29 mouse cellular contexts compared by ENCODE assay signal in the genomic region with DNA sequence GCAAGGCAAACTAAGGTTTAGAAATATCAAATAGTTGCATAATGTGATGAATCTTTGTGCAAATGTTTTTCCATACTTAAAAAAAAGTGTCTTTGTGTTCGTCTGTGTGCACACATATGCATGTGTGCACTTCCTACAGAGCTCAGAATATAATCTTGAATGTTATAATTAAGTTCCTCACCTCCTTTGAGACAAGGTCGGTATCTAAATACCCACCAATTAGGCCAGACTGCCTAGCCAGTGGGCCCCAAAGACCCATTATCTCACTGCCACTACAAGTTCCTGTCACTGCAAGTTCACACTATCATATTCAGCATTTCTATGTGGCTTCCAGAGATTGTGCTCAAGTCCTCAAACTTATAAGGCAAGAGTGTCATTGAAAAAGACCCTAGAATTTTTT.
DNase-seq lines count a peak whose midpoint lies in the region; ATAC-seq and TF ChIP-seq lines count a peak whose summit lies in the region.
"Had no signal": no experiment of that assay in that cellular context is flagged by ENCODE, and none has a peak within 500 bp of the region (broad histone marks: within the 10 kb centered on the region; RNA-seq: fewer than 3 reads in every experiment).

No protein-coding gene starts in this region.

- peak overlapping the region; percentile 12; the same call in 1 of the 2 replicates for H3K27ac ChIP-seq in gastrocnemius, adult 2 months
- no peak overlapping the region for H3K27ac ChIP-seq in liver, embryonic 12.5 days
- H3K27ac ChIP-seq in liver, postnatal 0 days (ENCODE audit: low read depth) = no peak overlapping the region
- H3K27ac ChIP-seq: embryonic facial prominence, embryonic 13.5 days; embryonic facial prominence, embryonic 15.5 days; forebrain, embryonic 10.5 days; forebrain, embryonic 12.5 days had no signal

- no peak overlapping the region for H3K4me3 ChIP-seq in gastrocnemius, adult 2 months
- H3K4me3 ChIP-seq in liver, embryonic 12.5 days = no peak overlapping the region
- H3K4me3 ChIP-seq in liver, postnatal 0 days (ENCODE audit: low read depth, low read length) = no peak overlapping the region
- H3K4me3 ChIP-seq: embryonic facial prominence, embryonic 13.5 days; embryonic facial prominence, embryonic 15.5 days; erythroblast, embryonic 14.5 days; forebrain, embryonic 10.5 days; forebrain, embryonic 12.5 days had no signal

- WGBS in liver, embryonic 12.5 days (ENCODE audit: insufficient replicate concordance) = 25% methylated on average over 2 of the region's 2 CpGs
- 42% methylated on average over 2 of the region's 2 CpGs for WGBS in liver, postnatal 0 days (ENCODE audit: insufficient replicate concordance)

- intact Hi-C loops in gastrocnemius, adult 2 months (cut with DNase I) = no loop called here
- intact Hi-C loops in gastrocnemius, postnatal 14 days (cut with DNase I; ENCODE audit: low total_unique reads) = no loop called here

- no peaks in the 10 kb centered on the region for H3K27me3 ChIP-seq in liver, embryonic 12.5 days (replicated peaks)
- no peaks in the 10 kb centered on the region for H3K27me3 ChIP-seq in liver, postnatal 0 days (ENCODE audit: insufficient read depth, low read length)
- H3K27me3 ChIP-seq: CH12.LX; embryonic facial prominence, embryonic 13.5 days; embryonic facial prominence, embryonic 15.5 days; forebrain, embryonic 12.5 days; Patski had no signal

- H3K4me2 ChIP-seq in liver, embryonic 12.5 days = no peak overlapping the region
- H3K4me2 ChIP-seq in liver, postnatal 0 days (ENCODE audit: low read depth, low read length) = no peak overlapping the region
- H3K4me2 ChIP-seq: embryonic facial prominence, embryonic 13.5 days; embryonic facial prominence, embryonic 15.5 days; forebrain, embryonic 12.5 days had no signal

- peak; percentile 61; the same call in 1 of the 2 replicates for ATAC-seq in liver, embryonic 12.5 days
- no peak for ATAC-seq in liver, postnatal 0 days
- ATAC-seq: activated CD4-positive, CD25-positive, alpha-beta regulatory T cell, adult 4 months; CD4-positive, CD25-positive, alpha-beta regulatory T cell, adult 4 months; forebrain, embryonic 14.5 days; forebrain, embryonic 16.5 days; Patski had no signal

- TF ChIP-seq CTCF in gastrocnemius, adult 2 months (IDR thresholded peaks at IDR 0.05) = no peak
- no peak for TF ChIP-seq CTCF in liver, postnatal 0 days (IDR thresholded peaks at IDR 0.05; ENCODE audit: low read depth)

- H3K4me1 ChIP-seq in liver, embryonic 12.5 days = no peaks in the 10 kb centered on the region
- H3K4me1 ChIP-seq in liver, postnatal 0 days (ENCODE audit: insufficient read depth) = no peaks in the 10 kb centered on the region
- H3K4me1 ChIP-seq: embryonic facial prominence, embryonic 13.5 days; embryonic facial prominence, embryonic 15.5 days; forebrain, embryonic 10.5 days; forebrain, embryonic 12.5 days had no signal

- no peak overlapping the region for H3K9ac ChIP-seq in liver, embryonic 12.5 days
- H3K9ac ChIP-seq in liver, postnatal 0 days (replicated peaks) = no peak overlapping the region
- H3K9ac ChIP-seq: embryonic facial prominence, embryonic 13.5 days; embryonic facial prominence, embryonic 15.5 days; forebrain, embryonic 12.5 days had no signal

- no peaks in the 10 kb centered on the region for H3K9me3 ChIP-seq in liver, embryonic 12.5 days (replicated peaks)
- H3K9me3 ChIP-seq in liver, postnatal 0 days (ENCODE audit: low read length) = no peaks in the 10 kb centered on the region
- H3K9me3 ChIP-seq: embryonic facial prominence, embryonic 13.5 days; embryonic facial prominence, embryonic 15.5 days; forebrain, embryonic 10.5 days; forebrain, embryonic 12.5 days; G1E had no signal

- no peak for TF ChIP-seq EP300 in liver, postnatal 0 days (IDR thresholded peaks at IDR 0.05; ENCODE audit: low read depth)

- DNase-seq in gastrocnemius, adult 2 months = no peak
- no peak for DNase-seq in gastrocnemius, postnatal 14 days
- no peak for DNase-seq in liver, postnatal 0 days
- peak; percentile 1 for DNase-seq in c-Kit-positive CD71-positive TER-119-negative erythroid progenitor cells, embryonic 14.5 days (ENCODE audit: low read depth)
- no peak for DNase-seq in adrenal gland, adult (ENCODE audit: inconsistent age in 2 of 2, low spot score in 1 of 2)
- DNase-seq: adrenal gland, adult 2 months; adrenal gland, postnatal 10 days; adrenal gland, postnatal 25 days; B cell, adult 2 months; cerebellum, adult 11 months; cerebellum, adult 18-20 months; cerebellum, adult 8-10 months; cerebellum, adult 9-11 months; cerebellum, postnatal 14 days; cerebellum, postnatal 36 days; embryo, embryonic 11 days had no signal

- H3K36me3 ChIP-seq in liver, embryonic 12.5 days = no peaks in the 10 kb centered on the region
- H3K36me3 ChIP-seq in liver, postnatal 0 days (replicated peaks; ENCODE audit: insufficient read depth, low read length) = no peaks in the 10 kb centered on the region
- H3K36me3 ChIP-seq: embryonic facial prominence, embryonic 15.5 days; forebrain, embryonic 12.5 days; G1E had no signal
